Mouse (Mus musculus): ENCODE measurements at regions not wholly inside any gene's neighbourhood (a gene's known extent, or its start where the extent isn't known, plus 50 kb on each side); places are given as distances from the start of the nearest gene placed in this dataset.

- no peak overlapping the region for H3K4me2 ChIP-seq (ENCODE audit: low read length)
- H3K9me3 ChIP-seq (replicated peaks; ENCODE audit: control insufficient read depth, low read length, poor library complexity, severe bottlenecking), result no peaks in the 10 kb centered on the region
- no peak for ATAC-seq
- H3K27ac ChIP-seq (ENCODE audit: low read length), result no peak overlapping the region
- no peak overlapping the region for H3K9ac ChIP-seq (ENCODE audit: low read depth, low read length)
- no peaks in the 10 kb centered on the region for H3K27me3 ChIP-seq (ENCODE audit: control insufficient read depth, insufficient read depth, low read depth, low read length)
- H3K4me1 ChIP-seq (ENCODE audit: control insufficient read depth, insufficient read depth, low read length), result peaks cover 11% of the 10 kb centered on the region
- 81% methylated on average over 4 of the region's 4 CpGs for WGBS
- H3K4me3 ChIP-seq (ENCODE audit: low read depth, low read length), result no peak overlapping the region
- H3K36me3 ChIP-seq (ENCODE audit: control insufficient read depth, insufficient read depth, low read length), result no peaks in the 10 kb centered on the region
These were observed 297.7 kb upstream of the Tgfbr2 start for GRCm38 (mm10) chr9:116472855-116473254.

GRCm38 (mm10) chr9:116468569-116469250 is 293.6 kb upstream of the Tgfbr2 start:
- peaks cover 11% of the 10 kb centered on the region for H3K4me1 ChIP-seq (ENCODE audit: control insufficient read depth, insufficient read depth, low read length)
- H3K27ac ChIP-seq (ENCODE audit: low read length), result peak overlapping the region; percentile 72
- H3K27me3 ChIP-seq (ENCODE audit: control insufficient read depth, insufficient read depth, low read depth, low read length), result no peaks in the 10 kb centered on the region
- H3K4me2 ChIP-seq (ENCODE audit: low read length), result peak overlapping the region; percentile 25; the same call in 1 of the 2 replicates
- peak overlapping the region; percentile 39; the same call in 1 of the 2 replicates for H3K9ac ChIP-seq (ENCODE audit: low read depth, low read length)
- H3K4me3 ChIP-seq (ENCODE audit: low read depth, low read length), result no peak overlapping the region
- 23% methylated on average over 10 of the region's 10 CpGs for WGBS
- H3K9me3 ChIP-seq (replicated peaks; ENCODE audit: control insufficient read depth, low read length, poor library complexity, severe bottlenecking), result no peaks in the 10 kb centered on the region
- no peaks in the 10 kb centered on the region for H3K36me3 ChIP-seq (ENCODE audit: control insufficient read depth, insufficient read depth, low read length)
- peak; percentile 77 for ATAC-seq

GRCm38 (mm10) chr9:116466336-116466735 is 291.2 kb upstream of the Tgfbr2 start:
- no peak for ATAC-seq
- H3K9ac ChIP-seq (ENCODE audit: low read depth, low read length), result no peak overlapping the region
- H3K4me1 ChIP-seq (ENCODE audit: control insufficient read depth, insufficient read depth, low read length), result peaks cover 11% of the 10 kb centered on the region
- WGBS, result 93% methylated on average over 7 of the region's 7 CpGs
- no peaks in the 10 kb centered on the region for H3K27me3 ChIP-seq (ENCODE audit: control insufficient read depth, insufficient read depth, low read depth, low read length)
- no peaks in the 10 kb centered on the region for H3K9me3 ChIP-seq (replicated peaks; ENCODE audit: control insufficient read depth, low read length, poor library complexity, severe bottlenecking)
- no peak overlapping the region for H3K4me3 ChIP-seq (ENCODE audit: low read depth, low read length)
- no peak overlapping the region for H3K27ac ChIP-seq (ENCODE audit: low read length)
- no peaks in the 10 kb centered on the region for H3K36me3 ChIP-seq (ENCODE audit: control insufficient read depth, insufficient read depth, low read length)
- no peak overlapping the region for H3K4me2 ChIP-seq (ENCODE audit: low read length)

GRCm38 (mm10) chr9:116464626-116465025 is 289.5 kb upstream of the Tgfbr2 start:
- Histone ChIP-seq H3K9ac (ENCODE audit: low read depth, low read length) (no peak overlapping the region), H3K36me3 (ENCODE audit: control insufficient read depth, insufficient read depth, low read length) (no peaks in the 10 kb centered on the region), H3K9me3 (replicated peaks; ENCODE audit: control insufficient read depth, low read length, poor library complexity, severe bottlenecking) (no peaks in the 10 kb centered on the region), H3K4me3 (ENCODE audit: low read depth, low read length) (no peak overlapping the region), H3K27ac (ENCODE audit: low read length) (no peak overlapping the region), H3K4me2 (ENCODE audit: low read length) (no peak overlapping the region), H3K4me1 (ENCODE audit: control insufficient read depth, insufficient read depth, low read length) (peaks cover 11% of the 10 kb centered on the region), H3K27me3 (ENCODE audit: control insufficient read depth, insufficient read depth, low read depth, low read length) (no peaks in the 10 kb centered on the region)
- 70% methylated on average over 2 of the region's 2 CpGs for WGBS
- ATAC-seq, result no peak

- Histone ChIP-seq H3K4me1 (ENCODE audit: control insufficient read depth, insufficient read depth, low read length) (peaks cover 5% of the 10 kb centered on the region), H3K36me3 (ENCODE audit: control insufficient read depth, insufficient read depth, low read length) (no peaks in the 10 kb centered on the region), H3K4me2 (ENCODE audit: low read length) (no peak overlapping the region), H3K9me3 (replicated peaks; ENCODE audit: control insufficient read depth, low read length, poor library complexity, severe bottlenecking) (no peaks in the 10 kb centered on the region), H3K9ac (ENCODE audit: low read depth, low read length) (no peak overlapping the region), H3K27ac (ENCODE audit: low read length) (no peak overlapping the region), H3K4me3 (ENCODE audit: low read depth, low read length) (no peak overlapping the region), H3K27me3 (ENCODE audit: control insufficient read depth, insufficient read depth, low read depth, low read length) (no peaks in the 10 kb centered on the region)
- WGBS, result 82% methylated on average over 2 of the region's 2 CpGs
- no peak for ATAC-seq
These were observed 287.1 kb upstream of the Tgfbr2 start for GRCm38 (mm10) chr9:116462232-116462631.

- 78% methylated on average over 2 of the region's 2 CpGs for WGBS
- H3K9me3 ChIP-seq (replicated peaks; ENCODE audit: control insufficient read depth, low read length, poor library complexity, severe bottlenecking), result no peaks in the 10 kb centered on the region
- H3K4me1 ChIP-seq (ENCODE audit: control insufficient read depth, insufficient read depth, low read length), result peaks cover 9% of the 10 kb centered on the region
- H3K9ac ChIP-seq (ENCODE audit: low read depth, low read length), result no peak overlapping the region
- no peak overlapping the region for H3K4me2 ChIP-seq (ENCODE audit: low read length)
- H3K4me3 ChIP-seq (ENCODE audit: low read depth, low read length), result no peak overlapping the region
- H3K27me3 ChIP-seq (ENCODE audit: control insufficient read depth, insufficient read depth, low read depth, low read length), result no peaks in the 10 kb centered on the region
- no peak for ATAC-seq
- no peak overlapping the region for H3K27ac ChIP-seq (ENCODE audit: low read length)
- no peaks in the 10 kb centered on the region for H3K36me3 ChIP-seq (ENCODE audit: control insufficient read depth, insufficient read depth, low read length)
These were observed 284.9 kb upstream of the Tgfbr2 start for GRCm38 (mm10) chr9:116460022-116460421.

- no peaks in the 10 kb centered on the region for H3K27me3 ChIP-seq (ENCODE audit: control insufficient read depth, insufficient read depth, low read depth, low read length)
- 83% methylated on average over 4 of the region's 4 CpGs for WGBS
- no peaks in the 10 kb centered on the region for H3K36me3 ChIP-seq (ENCODE audit: control insufficient read depth, insufficient read depth, low read length)
- H3K27ac ChIP-seq (ENCODE audit: low read length), result no peak overlapping the region
- H3K4me3 ChIP-seq (ENCODE audit: low read depth, low read length), result no peak overlapping the region
- H3K9ac ChIP-seq (ENCODE audit: low read depth, low read length), result no peak overlapping the region
- H3K4me1 ChIP-seq (ENCODE audit: control insufficient read depth, insufficient read depth, low read length), result peaks cover 6% of the 10 kb centered on the region
- no peaks in the 10 kb centered on the region for H3K9me3 ChIP-seq (replicated peaks; ENCODE audit: control insufficient read depth, low read length, poor library complexity, severe bottlenecking)
- ATAC-seq, result no peak
- H3K4me2 ChIP-seq (ENCODE audit: low read length), result no peak overlapping the region
These were observed 276.9 kb upstream of the Tgfbr2 start for GRCm38 (mm10) chr9:116452050-116452449.

- Histone ChIP-seq H3K27me3 (ENCODE audit: control insufficient read depth, insufficient read depth, low read depth, low read length) (no peaks in the 10 kb centered on the region), H3K4me2 (ENCODE audit: low read length) (no peak overlapping the region), H3K4me1 (ENCODE audit: control insufficient read depth, insufficient read depth, low read length) (0 out of 2 replicates have a peak, but pooled peaks cover 3% of the 10 kb centered on the region), H3K4me3 (ENCODE audit: low read depth, low read length) (no peak overlapping the region), H3K27ac (ENCODE audit: low read length) (no peak overlapping the region), H3K36me3 (ENCODE audit: control insufficient read depth, insufficient read depth, low read length) (no peaks in the 10 kb centered on the region), H3K9ac (ENCODE audit: low read depth, low read length) (no peak overlapping the region), H3K9me3 (replicated peaks; ENCODE audit: control insufficient read depth, low read length, poor library complexity, severe bottlenecking) (no peaks in the 10 kb centered on the region)
- ATAC-seq, result no peak
- 91% methylated on average over 4 of the region's 4 CpGs for WGBS
These were observed 275.7 kb upstream of the Tgfbr2 start for GRCm38 (mm10) chr9:116450829-116451228.

GRCm38 (mm10) chr9:116447734-116448133 is 272.6 kb upstream of the Tgfbr2 start:
- ATAC-seq, result no peak
- no peaks in the 10 kb centered on the region for H3K9me3 ChIP-seq (replicated peaks; ENCODE audit: control insufficient read depth, low read length, poor library complexity, severe bottlenecking)
- no peaks in the 10 kb centered on the region for H3K27me3 ChIP-seq (ENCODE audit: control insufficient read depth, insufficient read depth, low read depth, low read length)
- no peak overlapping the region for H3K4me2 ChIP-seq (ENCODE audit: low read length)
- H3K9ac ChIP-seq (ENCODE audit: low read depth, low read length), result no peak overlapping the region
- 0 out of 2 replicates have a peak, but pooled peaks cover 3% of the 10 kb centered on the region for H3K4me1 ChIP-seq (ENCODE audit: control insufficient read depth, insufficient read depth, low read length)
- no peak overlapping the region for H3K4me3 ChIP-seq (ENCODE audit: low read depth, low read length)
- WGBS, result 86% methylated on average over 6 of the region's 6 CpGs
- H3K36me3 ChIP-seq (ENCODE audit: control insufficient read depth, insufficient read depth, low read length), result no peaks in the 10 kb centered on the region
- no peak overlapping the region for H3K27ac ChIP-seq (ENCODE audit: low read length)

All from midbrain, embryonic 16.5 days (tissue).